Mouse (Mus musculus): ENCODE measurements around the gene Nhlrc3. TPM values are rescaled to one million over a fixed set of nuclear protein-coding genes. Genes with fewer than 3 reads are reported as not detected.

Gene Nhlrc3
- 12.6 TPM for polyA plus RNA-seq (2017; shearing (Covaris generic))

GRCm38 (mm10) chr3:53463046-53463764, at the start of gene Nhlrc3, which contains the start of gene Proser1:
Gene Nhlrc3, minus strand, starts transcription at chr3:53463332.
Gene Proser1, plus strand, starts transcription at chr3:53463666.

DNA sequence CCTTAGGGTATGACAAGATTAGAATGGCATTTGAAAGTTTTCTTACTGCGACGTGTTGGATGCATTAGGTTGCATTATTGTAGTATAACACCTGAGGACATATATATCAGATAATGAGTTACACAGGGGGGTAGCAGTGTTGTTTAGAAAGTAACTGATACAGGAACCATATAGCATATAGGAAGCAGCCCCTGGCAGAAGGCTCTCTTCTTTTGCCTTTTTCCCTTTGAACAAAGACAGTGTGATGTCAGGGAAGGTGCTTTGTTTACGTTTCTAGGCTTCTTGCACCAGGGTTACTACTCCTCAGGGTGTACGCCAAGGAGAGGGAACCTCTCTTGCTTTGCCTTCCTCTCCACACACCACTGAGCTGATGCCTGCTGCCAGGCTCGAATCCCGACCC, 25.2 kb upstream of the Nhlrc3 start, which contains the start of gene Stoml3:
TSS of gene Stoml3 (plus strand) at position 301 of the 400 bp plus-strand sequence.

Other genes with a start within 250 kb of the Nhlrc3 start
- gene Proser1, start 334 bp upstream of the Nhlrc3 start, polyA plus RNA-seq (2017; shearing (Covaris generic)) = 18.6 TPM
- gene Stoml3, start 25.3 kb upstream of the Nhlrc3 start, polyA plus RNA-seq (2017; shearing (Covaris generic)) = 0.43 TPM
- 0.61 TPM for gene Frem2, start 194.0 kb upstream of the Nhlrc3 start, polyA plus RNA-seq (2017; shearing (Covaris generic))